8 mouse cellular contexts compared by ENCODE assay signal in the genomic region with DNA sequence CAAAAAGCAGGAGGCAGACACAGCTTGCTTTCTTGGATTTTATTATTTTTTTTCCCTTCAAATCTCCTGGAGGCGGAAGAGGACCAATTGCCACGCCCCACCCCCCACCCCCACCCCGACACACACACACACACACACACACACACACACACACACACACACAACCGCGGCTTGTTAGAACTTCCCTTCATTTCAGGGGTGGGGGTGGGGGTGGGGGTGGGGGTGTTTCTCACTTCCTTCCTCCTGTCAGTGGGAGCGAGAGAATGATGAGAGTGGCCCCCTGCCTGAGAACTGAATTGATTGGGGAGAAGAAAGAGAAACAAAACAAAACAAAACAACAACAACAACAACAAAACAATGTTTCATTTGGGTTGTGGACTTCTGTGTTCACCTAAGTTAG.
A peak's percentile ranks its signal among the peaks of the same experiment; 100 is the strongest.
DNase-seq lines count a peak whose midpoint lies in the region; ATAC-seq lines count a peak whose summit lies in the region.

No protein-coding gene starts in this region.

- peak overlapping the region; percentile 28 for H3K4me3 ChIP-seq in embryonic facial prominence, embryonic 12.5 days
- peak overlapping the region; percentile 44 for H3K4me3 ChIP-seq in limb, embryonic 10.5 days

- peak overlapping the region; percentile 56 for H3K4me2 ChIP-seq in embryonic facial prominence, embryonic 12.5 days (replicated peaks)

- peak overlapping the region; percentile 38; the same call in 1 of the 2 replicates for H3K9ac ChIP-seq in embryonic facial prominence, embryonic 12.5 days

- H3K9me3 ChIP-seq in embryonic facial prominence, embryonic 12.5 days = no peaks in the 10 kb centered on the region
- no peaks in the 10 kb centered on the region for H3K9me3 ChIP-seq in limb, embryonic 10.5 days (replicated peaks)

- H3K27me3 ChIP-seq in embryonic facial prominence, embryonic 12.5 days = no peaks in the 10 kb centered on the region
- H3K27me3 ChIP-seq in limb, embryonic 10.5 days (ENCODE audit: low read depth, poor library complexity, severe bottlenecking) = no peaks in the 10 kb centered on the region

- no peak overlapping the region for H3K27ac ChIP-seq in embryonic facial prominence, embryonic 12.5 days
- peak overlapping the region; percentile 42; the same call in 1 of the 2 replicates for H3K27ac ChIP-seq in limb, embryonic 10.5 days

- ATAC-seq in embryonic facial prominence, embryonic 12.5 days (ENCODE audit: insufficient number of reproducible peaks, insufficient read depth, low FRiP score, low TSS enrichment) = no peak

- DNase-seq in embryo, embryonic 9.5 days (ENCODE audit: extremely low spot score) = peak; percentile 23
- no peak for DNase-seq in embryo, embryonic 10.5 days (ENCODE audit: low spot score)
- DNase-seq in limb, embryonic 10.5 days (ENCODE audit: low spot score) = no peak
- peak; percentile 19 for DNase-seq in naive thymus-derived CD4-positive, alpha-beta T cell, adult 2 months (ENCODE audit: low read depth)
- DNase-seq in adrenal gland, postnatal 14 days = no peak
- no peak for DNase-seq in layer of hippocampus, adult 11-12 months (ENCODE audit: low spot score)
- DNase-seq in cerebellum, adult 8-10 months = no peak

- peaks cover 4% of the 10 kb centered on the region; the same call in 1 of the 2 replicates for H3K4me1 ChIP-seq in embryonic facial prominence, embryonic 12.5 days
- H3K4me1 ChIP-seq in limb, embryonic 10.5 days = peaks cover 27% of the 10 kb centered on the region

- WGBS in embryonic facial prominence, embryonic 12.5 days = 21% methylated on average over 6 of the region's 6 CpGs
- 10% methylated on average over 5 of the region's 6 CpGs for WGBS in limb, embryonic 10.5 days

- no peaks in the 10 kb centered on the region for H3K36me3 ChIP-seq in embryonic facial prominence, embryonic 12.5 days
- no peaks in the 10 kb centered on the region for H3K36me3 ChIP-seq in limb, embryonic 10.5 days

Comparison
In these comparisons a context has a peak if more than half of its experiments do, and no peak if none do; other contexts are left out.
1. DNase-seq: peak in embryo, embryonic 9.5 days (single experiment) and naive thymus-derived CD4-positive, alpha-beta T cell, adult 2 months (single experiment); none in embryo, embryonic 10.5 days (single experiment), limb, embryonic 10.5 days (single experiment), adrenal gland, postnatal 14 days (single experiment), layer of hippocampus, adult 11-12 months (single experiment) and cerebellum, adult 8-10 months (single experiment).